Mouse (Mus musculus): ENCODE measurements around the gene Nfam1.

- TF ChIP-seq POLR2A (IDR thresholded peaks at IDR 0.05; ENCODE audit: control insufficient read depth, low read depth, low read length), result no peak
- TF ChIP-seq CTCF (IDR thresholded peaks at IDR 0.05; ENCODE audit: control insufficient read depth, insufficient read depth, insufficient replicate concordance, low read depth, low read length), result no peak
Observed at GRCm38 (mm10) chr15:82944479-82945195, 88.5 kb downstream of the Nfam1 start.

Data from testis, adult 2 months (tissue).